Mouse (Mus musculus): ENCODE results near the gene Wdr4. TPM values are rescaled to one million over a fixed set of nuclear protein-coding genes. Genes with fewer than 3 reads are reported as not detected.

Wdr4 gene
- polyA plus RNA-seq, 3 experiments from 2014 or later = 11.4 to 17.7 (median 17.7) TPM

- no peak for ATAC-seq
These were observed 27.4 kb downstream of the Wdr4 start for GRCm38 (mm10) chr17:31492416-31492815.

GRCm38 (mm10) chr17:31491355-31491754, 28.4 kb downstream of the Wdr4 start:
- no peak for ATAC-seq

- no peak for ATAC-seq
These were observed 32.2 kb downstream of the Wdr4 start for GRCm38 (mm10) chr17:31487433-31488060.

- no peak for ATAC-seq
These were observed 33.1 kb downstream of the Wdr4 start for GRCm38 (mm10) chr17:31486616-31487198.

- no peak for ATAC-seq
These were observed 40.5 kb downstream of the Wdr4 start for GRCm38 (mm10) chr17:31479108-31479844.

- ATAC-seq = no peak
These were observed 41.2 kb downstream of the Wdr4 start for GRCm38 (mm10) chr17:31478606-31479005.

GRCm38 (mm10) chr17:31474388-31474787, 45.4 kb downstream of the Wdr4 start:
- ATAC-seq = no peak

- ATAC-seq = no peak
These were observed 48.9 kb downstream of the Wdr4 start for GRCm38 (mm10) chr17:31470766-31471418.

GRCm38 (mm10) chr17:31468496-31468895, 51.3 kb downstream of the Wdr4 start:
- no peak for ATAC-seq

GRCm38 (mm10) chr17:31466854-31467253, 52.9 kb downstream of the Wdr4 start:
- ATAC-seq = no peak

- no peak for ATAC-seq
These were observed 57.3 kb downstream of the Wdr4 start for GRCm38 (mm10) chr17:31462506-31462905.

GRCm38 (mm10) chr17:31460416-31460815, 59.4 kb downstream of the Wdr4 start:
- ATAC-seq = no peak

GRCm38 (mm10) chr17:31456723-31457567, 62.8 kb downstream of the Wdr4 start:
- ATAC-seq = no peak

- no peak for ATAC-seq
These were observed 65.7 kb downstream of the Wdr4 start for GRCm38 (mm10) chr17:31454056-31454455.

GRCm38 (mm10) chr17:31453476-31453875, 66.3 kb downstream of the Wdr4 start:
- no peak for ATAC-seq

- ATAC-seq = no peak
These were observed 67.0 kb downstream of the Wdr4 start for GRCm38 (mm10) chr17:31452816-31453215.

GRCm38 (mm10) chr17:31451179-31451708, 68.5 kb downstream of the Wdr4 start:
- ATAC-seq = no peak

- no peak for ATAC-seq
These were observed 69.6 kb downstream of the Wdr4 start for GRCm38 (mm10) chr17:31450206-31450605.

- ATAC-seq = no peak
These were observed 71.3 kb downstream of the Wdr4 start for GRCm38 (mm10) chr17:31448519-31448918.

- ATAC-seq = no peak
These were observed 72.0 kb downstream of the Wdr4 start for GRCm38 (mm10) chr17:31447766-31448165.

GRCm38 (mm10) chr17:31445061-31445731, 74.6 kb downstream of the Wdr4 start:
- no peak for ATAC-seq
